Mouse (Mus musculus) lung, postnatal 0 days (tissue): ENCODE results near the gene Kif26a.

ENCODE experiments used
- CTCF ChIP-seq: IDR thresholded peaks from 2 replicates; pipeline ENCODE4 v1.5.1; 2016; ENCODE audit warnings: antibody characterized with exemption, mild to moderate bottlenecking
- EP300 ChIP-seq: IDR thresholded peaks from 2 replicates; pipeline ENCODE4 v1.6.1; 2016; ENCODE audit warnings: antibody characterized with exemption, mild to moderate bottlenecking, control low read depth

- peak; percentile 88 for TF ChIP-seq EP300
- no peak for TF ChIP-seq CTCF
These were observed 20.1 kb upstream of the Kif26a start for GRCm38 (mm10) chr12:112125903-112126302.
